In genomic region chr1:65930055-65930454, GRCm38 (mm10) we compare ENCODE assay signal across 26 mouse cellular contexts. TPM values are rescaled to one million over a fixed set of nuclear protein-coding genes. Genes with fewer than 3 reads are reported as not detected.
"Had no signal": no experiment of that assay in that cellular context is flagged by ENCODE, and none has a peak within 500 bp of the region (broad histone marks: within the 10 kb centered on the region; RNA-seq: fewer than 3 reads in every experiment).

No protein-coding gene starts in this region.

- H3K36me3 ChIP-seq: neural tube, embryonic 12.5 days; neural tube, embryonic 13.5 days; neural tube, embryonic 15.5 days; stomach, embryonic 15.5 days had no signal

- H3K4me2 ChIP-seq: neural tube, embryonic 12.5 days; neural tube, embryonic 13.5 days; neural tube, embryonic 15.5 days; stomach, embryonic 15.5 days had no signal

- H3K4me1 ChIP-seq: neural tube, embryonic 12.5 days; neural tube, embryonic 13.5 days; neural tube, embryonic 15.5 days; stomach, embryonic 15.5 days had no signal

- H3K4me3 ChIP-seq: neural tube, embryonic 12.5 days; neural tube, embryonic 13.5 days; neural tube, embryonic 15.5 days; stomach, embryonic 15.5 days had no signal

- H3K9me3 ChIP-seq: neural tube, embryonic 12.5 days; neural tube, embryonic 13.5 days; neural tube, embryonic 15.5 days; stomach, embryonic 15.5 days had no signal

- H3K27ac ChIP-seq: neural tube, embryonic 12.5 days; neural tube, embryonic 13.5 days; neural tube, embryonic 15.5 days; stomach, embryonic 15.5 days; stomach, postnatal 0 days had no signal

- DNase-seq: retina, postnatal 1 day; right cerebral cortex, adult 18-20 months; right cerebral cortex, postnatal 14 days; right cerebral cortex, postnatal 25 days; right cerebral cortex, postnatal 4 days; spleen, adult 18-20 months; thymus, adult 18-20 months; thymus, adult 2 months; thymus, postnatal 14 days; thymus, postnatal 25 days; thymus, postnatal 36 days; thymus, postnatal 4 days had no signal

- H3K27me3 ChIP-seq: neural tube, embryonic 12.5 days; neural tube, embryonic 13.5 days; neural tube, embryonic 15.5 days had no signal

- H3K9ac ChIP-seq: neural tube, embryonic 12.5 days; neural tube, embryonic 13.5 days; neural tube, embryonic 15.5 days; stomach, embryonic 15.5 days had no signal

RNA-seq across cellular contexts. Expression of gene Crygf, which starts 3.7 kb away (rescaled TPM):
- total RNA-seq: neutrophil, adult 5-6 weeks had no signal
- polyA plus RNA-seq: neural tube, embryonic 12.5 days; neural tube, embryonic 13.5 days; neural tube, embryonic 14.5 days; neural tube, embryonic 15.5 days; small intestine, adult 2 months; spleen, adult 2 months; stomach, embryonic 14.5 days; stomach, embryonic 15.5 days; stomach, embryonic 16.5 days; stomach, postnatal 0 days; testis, adult 2 months; thymus, postnatal 0 days; urinary bladder, adult 2 months had no signal
